Mouse (Mus musculus): ENCODE measurements around the gene Cdc42bpg. TPM values are rescaled to one million over a fixed set of nuclear protein-coding genes. Genes with fewer than 3 reads are reported as not detected.

The Cdc42bpg gene
- polyA plus RNA-seq, 1 experiment from 2014 or later, result 1.0 TPM

- peaks cover 39% of the 10 kb centered on the region for H3K36me3 ChIP-seq (ENCODE audit: insufficient read depth, low read length)
- no peak overlapping the region for H3K9ac ChIP-seq (ENCODE audit: low read depth, low read length)
- no peaks in the 10 kb centered on the region for H3K27me3 ChIP-seq (ENCODE audit: insufficient read depth, low read length)
- H3K4me2 ChIP-seq (ENCODE audit: low read length), result no peak overlapping the region
- ATAC-seq (replicated peaks; ENCODE audit: low FRiP score, low read depth) (no peak; the same call in 1 of the 2 replicates), DNase-seq (ENCODE audit: low spot score) (no peak)
- H3K4me3 ChIP-seq (replicated peaks; ENCODE audit: low read depth, low read length), result no peak overlapping the region
- no peak for TF ChIP-seq CTCF (IDR thresholded peaks at IDR 0.05; ENCODE audit: low read depth)
- H3K9me3 ChIP-seq (replicated peaks; ENCODE audit: low read length), result no peaks in the 10 kb centered on the region
- 68% methylated on average over 7 of the region's 7 CpGs for WGBS
- peak overlapping the region; percentile 73 for H3K27ac ChIP-seq
- H3K4me1 ChIP-seq (replicated peaks; ENCODE audit: insufficient read depth, low read length), result no peaks in the 10 kb centered on the region
Observed at GRCm38 (mm10) chr19:6299450-6300267, 6.6 kb upstream of the Cdc42bpg start.

- Histone ChIP-seq H3K36me3 (ENCODE audit: insufficient read depth, low read length) (peaks cover 31% of the 10 kb centered on the region), H3K9ac (ENCODE audit: low read depth, low read length) (0 out of 2 replicates have a peak overlapping the region, but pooled peaks have one; percentile 4), H3K4me3 (replicated peaks; ENCODE audit: low read depth, low read length) (no peak overlapping the region), H3K4me1 (replicated peaks; ENCODE audit: insufficient read depth, low read length) (no peaks in the 10 kb centered on the region), H3K27ac (peak overlapping the region; percentile 73), H3K27me3 (ENCODE audit: insufficient read depth, low read length) (no peaks in the 10 kb centered on the region), H3K9me3 (replicated peaks; ENCODE audit: low read length) (no peaks in the 10 kb centered on the region), H3K4me2 (ENCODE audit: low read length) (no peak overlapping the region)
- 67% methylated on average over 7 of the region's 7 CpGs for WGBS
- DNase-seq (ENCODE audit: low spot score) (no peak), ATAC-seq (replicated peaks; ENCODE audit: low FRiP score, low read depth) (no peak)
- no peak for TF ChIP-seq CTCF (IDR thresholded peaks at IDR 0.05; ENCODE audit: low read depth)
Observed at GRCm38 (mm10) chr19:6300402-6300841, 5.8 kb upstream of the Cdc42bpg start.

- Histone ChIP-seq H3K4me3 (replicated peaks; ENCODE audit: low read depth, low read length) (no peak overlapping the region), H3K4me2 (ENCODE audit: low read length) (no peak overlapping the region), H3K9ac (ENCODE audit: low read depth, low read length) (no peak overlapping the region), H3K4me1 (replicated peaks; ENCODE audit: insufficient read depth, low read length) (peaks cover 4% of the 10 kb centered on the region; the same call in 1 of the 2 replicates), H3K9me3 (replicated peaks; ENCODE audit: low read length) (no peaks in the 10 kb centered on the region), H3K27me3 (ENCODE audit: insufficient read depth, low read length) (no peaks in the 10 kb centered on the region), H3K27ac (0 out of 2 replicates have a peak overlapping the region, but pooled peaks have one; percentile 8), H3K36me3 (ENCODE audit: insufficient read depth, low read length) (peaks cover 26% of the 10 kb centered on the region)
- TF ChIP-seq CTCF (IDR thresholded peaks at IDR 0.05; ENCODE audit: low read depth), result no peak
- DNase-seq (ENCODE audit: low spot score) (no peak), ATAC-seq (replicated peaks; ENCODE audit: low FRiP score, low read depth) (no peak)
- 94% methylated on average over 5 of the region's 5 CpGs for WGBS
Observed at GRCm38 (mm10) chr19:6302114-6302513, 4.1 kb upstream of the Cdc42bpg start.

GRCm38 (mm10) chr19:6302522-6302921, 3.7 kb upstream of the Cdc42bpg start:
- 30% methylated on average over 4 of the region's 4 CpGs for WGBS
- TF ChIP-seq CTCF (IDR thresholded peaks at IDR 0.05; ENCODE audit: low read depth), result no peak
- peaks cover 22% of the 10 kb centered on the region for H3K36me3 ChIP-seq (ENCODE audit: insufficient read depth, low read length)
- no peaks in the 10 kb centered on the region for H3K9me3 ChIP-seq (replicated peaks; ENCODE audit: low read length)
- no peaks in the 10 kb centered on the region for H3K27me3 ChIP-seq (ENCODE audit: insufficient read depth, low read length)
- DNase-seq (ENCODE audit: low spot score) (no peak), ATAC-seq (replicated peaks; ENCODE audit: low FRiP score, low read depth) (no peak)
- no peak overlapping the region for H3K4me3 ChIP-seq (replicated peaks; ENCODE audit: low read depth, low read length)
- no peak overlapping the region for H3K9ac ChIP-seq (ENCODE audit: low read depth, low read length)
- H3K27ac ChIP-seq, result 0 out of 2 replicates have a peak overlapping the region, but pooled peaks have one; percentile 8
- peaks cover 8% of the 10 kb centered on the region; the same call in 1 of the 2 replicates for H3K4me1 ChIP-seq (replicated peaks; ENCODE audit: insufficient read depth, low read length)
- H3K4me2 ChIP-seq (ENCODE audit: low read length), result no peak overlapping the region

GRCm38 (mm10) chr19:6303831-6304230, 2.4 kb upstream of the Cdc42bpg start:
- Histone ChIP-seq H3K27ac (no peak overlapping the region), H3K9ac (ENCODE audit: low read depth, low read length) (no peak overlapping the region), H3K27me3 (ENCODE audit: insufficient read depth, low read length) (no peaks in the 10 kb centered on the region), H3K9me3 (replicated peaks; ENCODE audit: low read length) (no peaks in the 10 kb centered on the region), H3K4me3 (replicated peaks; ENCODE audit: low read depth, low read length) (no peak overlapping the region), H3K4me1 (replicated peaks; ENCODE audit: insufficient read depth, low read length) (peaks cover 15% of the 10 kb centered on the region; the same call in 1 of the 2 replicates), H3K36me3 (ENCODE audit: insufficient read depth, low read length) (peaks cover 8% of the 10 kb centered on the region; the same call in 1 of the 2 replicates), H3K4me2 (ENCODE audit: low read length) (no peak overlapping the region)
- TF ChIP-seq CTCF (IDR thresholded peaks at IDR 0.05; ENCODE audit: low read depth), result no peak
- no peak for ATAC-seq (replicated peaks; ENCODE audit: low FRiP score, low read depth)
- WGBS, result 78% methylated on average over 6 of the region's 6 CpGs
- DNase-seq (ENCODE audit: low spot score), result no peak

- Histone ChIP-seq H3K27me3 (ENCODE audit: insufficient read depth, low read length) (no peaks in the 10 kb centered on the region), H3K4me3 (replicated peaks; ENCODE audit: low read depth, low read length) (no peak overlapping the region), H3K4me1 (replicated peaks; ENCODE audit: insufficient read depth, low read length) (peaks cover 15% of the 10 kb centered on the region; the same call in 1 of the 2 replicates), H3K36me3 (ENCODE audit: insufficient read depth, low read length) (peaks cover 4% of the 10 kb centered on the region; the same call in 1 of the 2 replicates), H3K27ac (no peak overlapping the region), H3K9me3 (replicated peaks; ENCODE audit: low read length) (no peaks in the 10 kb centered on the region), H3K4me2 (ENCODE audit: low read length) (no peak overlapping the region), H3K9ac (ENCODE audit: low read depth, low read length) (no peak overlapping the region)
- ATAC-seq (replicated peaks; ENCODE audit: low FRiP score, low read depth) (peak; percentile 63; the same call in 1 of the 2 replicates), DNase-seq (ENCODE audit: low spot score) (peak; percentile 96)
- WGBS, result 17% methylated on average over 5 of the region's 5 CpGs
- peak; percentile 100 for TF ChIP-seq CTCF (IDR thresholded peaks at IDR 0.05; ENCODE audit: low read depth)
Observed at GRCm38 (mm10) chr19:6304787-6305516, 1.3 kb upstream of the Cdc42bpg start.
